Mouse (Mus musculus) right cerebral cortex, postnatal 4 days (tissue): ENCODE data around the gene Zkscan7.
"Not testable (repeated sequence)": the region's sequence is repeated elsewhere in the genome, so short reads cannot be mapped to it uniquely, and the experiment has no call there.

ENCODE experiments used
- DNase-seq: peaks from one replicate; pipeline ENCODE4 v3.0.0-alpha.2; 2022

The Zkscan7 gene

GRCm38 (mm10) chr9:122885385-122885784, at the start of gene Zkscan7:
Zkscan7 (plus strand) TSS chr9:122885685.
- DNase-seq = no peak

- no peak for DNase-seq
Observed at GRCm38 (mm10) chr9:122836126-122836525, 49.4 kb upstream of the Zkscan7 start.

GRCm38 (mm10) chr9:122836790-122837189, 48.7 kb upstream of the Zkscan7 start:
- DNase-seq = peak; percentile 77

GRCm38 (mm10) chr9:122837216-122837615, 48.3 kb upstream of the Zkscan7 start:
- no peak for DNase-seq

- DNase-seq = peak; percentile 29
Observed at GRCm38 (mm10) chr9:122837680-122838079, 47.8 kb upstream of the Zkscan7 start.

- DNase-seq = no peak
Observed at GRCm38 (mm10) chr9:122843760-122844159, 41.7 kb upstream of the Zkscan7 start, which contains the start of gene Gm35549. Gm35549 (minus strand) TSS chr9:122844035.

GRCm38 (mm10) chr9:122845621-122846020, 39.9 kb upstream of the Zkscan7 start:
- DNase-seq = no peak

- peak; percentile 37 for DNase-seq
Observed at GRCm38 (mm10) chr9:122846156-122846555, 39.3 kb upstream of the Zkscan7 start.

GRCm38 (mm10) chr9:122847811-122848311, 37.6 kb upstream of the Zkscan7 start:
- DNase-seq = not testable (repeated sequence)

- DNase-seq = no peak
Observed at GRCm38 (mm10) chr9:122854526-122854925, 31.0 kb upstream of the Zkscan7 start.

GRCm38 (mm10) chr9:122855141-122855540, 30.3 kb upstream of the Zkscan7 start:
- DNase-seq = not testable (repeated sequence)

- DNase-seq = no peak
Observed at GRCm38 (mm10) chr9:122855617-122856016, 29.9 kb upstream of the Zkscan7 start.

- no peak for DNase-seq
Observed at GRCm38 (mm10) chr9:122856716-122857115, 28.8 kb upstream of the Zkscan7 start.

- no peak for DNase-seq
Observed at GRCm38 (mm10) chr9:122860752-122861151, 24.7 kb upstream of the Zkscan7 start.

- no peak for DNase-seq
Observed at GRCm38 (mm10) chr9:122863731-122864130, 21.8 kb upstream of the Zkscan7 start.

- DNase-seq = no peak
Observed at GRCm38 (mm10) chr9:122864848-122865247, 20.6 kb upstream of the Zkscan7 start.

GRCm38 (mm10) chr9:122865697-122866166, 19.8 kb upstream of the Zkscan7 start, which contains the start of gene Zfp445:
Zfp445 (minus strand) TSS chr9:122866006.
- peak; percentile 71 for DNase-seq

- no peak for DNase-seq
Observed at GRCm38 (mm10) chr9:122866192-122866591, 19.3 kb upstream of the Zkscan7 start.

GRCm38 (mm10) chr9:122872595-122872994, 12.9 kb upstream of the Zkscan7 start:
- no peak for DNase-seq

- DNase-seq = no peak
Observed at GRCm38 (mm10) chr9:122874653-122875052, 10.8 kb upstream of the Zkscan7 start.

- no peak for DNase-seq
Observed at GRCm38 (mm10) chr9:122875145-122875544, 10.3 kb upstream of the Zkscan7 start.

GRCm38 (mm10) chr9:122886372-122887179, 1.1 kb downstream of the Zkscan7 start:
- DNase-seq = peak; percentile 63

GRCm38 (mm10) chr9:122901047-122901446, 15.6 kb downstream of the Zkscan7 start:
- DNase-seq = no peak
